Mouse (Mus musculus): ENCODE results near the gene Btbd11.

DNA sequence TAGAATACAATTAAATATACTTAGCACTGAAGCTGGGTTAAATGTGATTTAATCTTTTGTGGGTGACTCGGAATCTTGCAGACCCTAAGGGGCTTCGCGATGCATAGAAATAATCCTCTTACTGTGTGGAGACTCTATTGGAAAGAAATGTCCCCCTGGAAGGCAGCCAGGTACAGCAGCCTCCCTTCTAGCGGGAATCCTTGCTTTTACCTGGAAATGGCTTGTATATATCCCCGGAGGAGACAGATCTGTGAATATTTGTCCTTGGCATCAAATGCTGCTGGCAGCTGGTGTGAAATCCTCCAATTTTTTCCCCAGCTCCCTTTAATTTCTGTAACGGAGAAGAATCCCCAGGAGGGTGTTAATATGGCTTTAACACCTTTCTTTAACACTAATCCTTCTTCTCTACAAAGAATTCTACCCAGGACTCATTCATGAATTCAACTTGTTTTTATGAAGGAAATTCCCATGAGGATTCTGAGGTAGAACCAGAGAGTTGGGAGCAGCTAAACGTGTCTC, 146.6 kb downstream of the Btbd11 start:
- TF ChIP-seq CTCF (IDR thresholded peaks at IDR 0.05; ENCODE audit: extremely low read depth, insufficient read length, insufficient replicate concordance, low read depth, low read length) (no peak), POLR2A (IDR thresholded peaks at IDR 0.05; ENCODE audit: low read depth, low read length) (no peak)

Data from small intestine, adult 2 months (tissue).